Mouse (Mus musculus): ENCODE measurements at regions not wholly inside any gene's neighbourhood (a gene's known extent, or its start where the extent isn't known, plus 50 kb on each side); places are given as distances from the start of the nearest gene placed in this dataset.

DNA sequence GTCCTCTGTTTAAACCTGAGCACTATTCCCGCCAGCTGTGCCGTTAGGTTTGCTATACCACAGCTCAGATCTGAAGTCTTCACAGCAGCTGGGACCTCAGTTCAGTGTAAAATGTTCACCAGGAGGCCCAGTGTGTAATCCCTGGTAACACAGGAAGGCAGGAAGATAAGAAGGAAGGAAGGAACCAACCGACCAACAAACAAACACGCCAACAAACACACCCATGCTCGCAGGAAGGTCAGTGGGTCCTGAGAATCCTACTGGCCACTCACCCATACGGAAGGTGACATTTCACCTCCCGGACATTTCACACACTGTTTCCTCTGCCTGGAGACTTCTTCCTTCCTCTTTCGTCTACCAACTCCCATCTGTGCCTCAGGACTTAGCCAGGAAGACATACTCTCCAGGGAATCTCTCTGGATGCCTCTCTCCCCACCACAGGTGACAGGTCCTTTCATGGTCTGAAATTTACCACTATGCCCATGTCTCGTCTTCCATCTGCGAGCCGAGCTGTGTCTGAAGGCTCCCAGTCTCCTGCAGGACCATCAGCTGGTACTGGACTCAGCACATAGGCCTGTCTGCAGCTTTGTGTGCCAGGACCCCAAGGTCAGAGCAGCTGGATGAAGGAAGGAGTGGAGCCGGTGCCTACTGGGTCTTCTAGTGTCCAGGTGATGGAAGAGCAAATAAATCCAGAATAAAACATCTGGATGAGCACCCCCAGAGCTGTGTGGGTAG is 61.1 kb upstream of the Xpa start:
- no peak overlapping the region for H3K27ac ChIP-seq (replicated peaks)
- no peak overlapping the region for H3K4me2 ChIP-seq
- H3K9me3 ChIP-seq, result no peaks in the 10 kb centered on the region
- no peaks in the 10 kb centered on the region for H3K27me3 ChIP-seq
- H3K4me3 ChIP-seq, result no peak overlapping the region
- no peaks in the 10 kb centered on the region for H3K36me3 ChIP-seq
- no peak for ATAC-seq (ENCODE audit: low read depth)
- 78% methylated on average over 12 of the region's 12 CpGs for WGBS
- no peak overlapping the region for H3K9ac ChIP-seq
- H3K4me1 ChIP-seq (replicated peaks), result no peaks in the 10 kb centered on the region

DNA sequence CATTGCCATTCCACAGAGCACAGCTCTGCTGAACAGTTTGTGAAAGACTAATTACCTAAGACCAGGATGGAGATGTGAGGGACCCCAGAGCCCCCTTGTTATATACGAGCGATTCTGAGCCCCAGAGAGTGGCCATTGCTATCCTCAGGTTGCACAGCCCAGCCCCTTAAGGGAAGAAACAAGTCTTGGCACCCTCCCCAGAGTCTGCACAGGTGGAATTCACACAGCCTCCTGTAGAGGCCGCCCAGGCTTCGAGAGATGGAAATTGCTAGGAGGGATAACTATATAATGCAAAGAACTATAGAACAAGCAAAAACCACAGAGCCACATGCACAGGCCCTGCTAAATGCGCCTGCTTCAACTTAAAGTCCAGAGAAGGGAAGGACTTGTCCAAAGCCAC is 62.7 kb upstream of the Xpa start:
- 79% methylated on average over 5 of the region's 5 CpGs for WGBS
- Histone ChIP-seq H3K27ac (replicated peaks) (no peak overlapping the region), H3K4me2 (no peak overlapping the region), H3K9me3 (no peaks in the 10 kb centered on the region), H3K9ac (no peak overlapping the region), H3K4me3 (no peak overlapping the region), H3K27me3 (no peaks in the 10 kb centered on the region), H3K36me3 (no peaks in the 10 kb centered on the region), H3K4me1 (replicated peaks) (no peaks in the 10 kb centered on the region)
- ATAC-seq (ENCODE audit: low read depth), result no peak

DNA sequence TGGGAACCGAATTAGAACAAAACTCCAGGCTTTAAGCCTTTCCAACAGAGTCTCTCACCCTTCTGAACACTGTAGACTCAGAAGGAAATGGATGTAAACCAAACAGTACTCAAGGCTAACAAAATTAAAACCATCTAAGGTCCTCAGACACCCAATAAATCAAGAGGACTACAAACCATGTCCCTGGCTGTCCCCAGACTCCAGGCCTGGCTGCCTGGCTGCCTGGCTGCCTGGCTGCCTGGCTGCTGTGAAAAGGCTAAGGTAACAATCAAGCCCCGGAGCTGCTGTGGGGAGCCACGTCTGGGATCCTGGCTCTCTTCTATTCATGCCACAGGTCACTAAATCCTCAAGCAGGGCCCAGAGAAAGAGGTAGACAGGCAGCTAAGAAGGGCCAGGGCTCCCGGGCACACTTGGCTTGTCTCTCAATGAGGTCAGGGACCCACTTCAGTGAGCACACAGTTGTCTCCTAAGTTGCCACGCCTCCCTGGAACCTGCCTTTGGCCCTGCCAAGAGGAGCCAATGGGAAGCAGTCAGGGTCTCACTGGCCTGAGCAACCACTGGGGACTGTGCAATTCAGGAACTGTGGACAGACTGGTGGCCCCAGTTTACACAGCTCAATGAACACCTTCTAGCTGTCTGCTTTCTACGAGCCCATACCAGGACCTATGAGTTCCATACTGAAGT is 72.6 kb upstream of the Xpa start:
- H3K27ac ChIP-seq (replicated peaks), result no peak overlapping the region
- peaks cover 9% of the 10 kb centered on the region for H3K27me3 ChIP-seq
- no peaks in the 10 kb centered on the region for H3K9me3 ChIP-seq
- ATAC-seq (ENCODE audit: low read depth), result no peak
- no peak overlapping the region for H3K9ac ChIP-seq
- no peak overlapping the region for H3K4me2 ChIP-seq
- H3K4me3 ChIP-seq, result no peak overlapping the region
- 0 out of 2 replicates have a peak, but pooled peaks cover 11% of the 10 kb centered on the region for H3K4me1 ChIP-seq (replicated peaks)
- H3K36me3 ChIP-seq, result no peaks in the 10 kb centered on the region
- WGBS, result 51% methylated on average over 6 of the region's 6 CpGs

DNA sequence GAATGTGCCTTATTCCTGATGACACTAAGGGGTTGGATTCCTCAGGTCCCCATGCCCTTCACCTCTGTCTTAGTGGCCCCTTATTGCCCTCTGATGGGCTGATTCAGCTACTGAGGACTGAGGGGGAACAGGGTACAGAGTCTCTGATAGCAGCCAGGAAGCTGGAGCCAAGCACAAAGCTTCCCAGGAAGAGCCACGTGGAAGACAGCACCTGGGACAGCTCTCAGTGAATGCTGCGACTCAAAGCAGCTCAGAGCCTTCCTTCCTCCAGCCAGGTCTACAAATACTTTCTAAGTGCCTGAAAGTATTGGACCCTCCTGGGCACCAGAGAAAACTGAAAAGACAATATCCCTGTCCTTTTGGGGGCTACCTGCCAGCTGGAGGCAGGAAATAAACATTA is 72.3 kb upstream of the Foxe1 start:
- Histone ChIP-seq H3K9ac (no peak overlapping the region), H3K9me3 (no peaks in the 10 kb centered on the region), H3K27ac (replicated peaks) (no peak overlapping the region), H3K4me1 (replicated peaks) (0 out of 2 replicates have a peak, but pooled peaks cover 11% of the 10 kb centered on the region), H3K27me3 (peaks cover 9% of the 10 kb centered on the region), H3K36me3 (no peaks in the 10 kb centered on the region), H3K4me2 (no peak overlapping the region), H3K4me3 (no peak overlapping the region)
- WGBS, result 2% methylated on average over 2 of the region's 2 CpGs
- no peak for ATAC-seq (ENCODE audit: low read depth)

DNA sequence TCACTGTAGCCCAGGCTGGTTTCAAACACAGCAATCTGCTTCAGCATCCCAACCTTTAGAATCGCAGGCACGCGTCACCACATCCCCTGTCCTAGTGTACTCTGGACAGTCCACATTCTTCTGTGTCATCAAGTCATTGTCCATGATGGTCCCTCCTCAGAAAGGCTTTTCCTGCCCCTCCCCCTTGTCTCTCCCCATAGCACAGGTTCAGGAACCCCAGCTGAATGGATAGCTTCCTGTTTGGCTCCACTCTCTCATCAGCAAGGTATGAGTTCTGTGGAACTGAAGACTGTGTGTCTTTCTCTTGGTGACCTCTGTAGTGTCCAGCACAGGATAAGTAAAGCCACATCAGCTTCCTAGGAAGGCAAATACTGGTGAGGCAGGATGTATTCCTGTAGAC is 67.6 kb upstream of the Foxe1 start:
- Histone ChIP-seq H3K4me3 (no peak overlapping the region), H3K4me2 (no peak overlapping the region), H3K36me3 (no peaks in the 10 kb centered on the region), H3K27ac (replicated peaks) (no peak overlapping the region), H3K27me3 (no peaks in the 10 kb centered on the region; the same call in 1 of the 2 replicates), H3K9me3 (no peaks in the 10 kb centered on the region), H3K9ac (no peak overlapping the region), H3K4me1 (replicated peaks) (peaks cover 18% of the 10 kb centered on the region; the same call in 1 of the 2 replicates)
- 85% methylated on average over 3 of the region's 3 CpGs for WGBS
- no peak for ATAC-seq (ENCODE audit: low read depth)

DNA sequence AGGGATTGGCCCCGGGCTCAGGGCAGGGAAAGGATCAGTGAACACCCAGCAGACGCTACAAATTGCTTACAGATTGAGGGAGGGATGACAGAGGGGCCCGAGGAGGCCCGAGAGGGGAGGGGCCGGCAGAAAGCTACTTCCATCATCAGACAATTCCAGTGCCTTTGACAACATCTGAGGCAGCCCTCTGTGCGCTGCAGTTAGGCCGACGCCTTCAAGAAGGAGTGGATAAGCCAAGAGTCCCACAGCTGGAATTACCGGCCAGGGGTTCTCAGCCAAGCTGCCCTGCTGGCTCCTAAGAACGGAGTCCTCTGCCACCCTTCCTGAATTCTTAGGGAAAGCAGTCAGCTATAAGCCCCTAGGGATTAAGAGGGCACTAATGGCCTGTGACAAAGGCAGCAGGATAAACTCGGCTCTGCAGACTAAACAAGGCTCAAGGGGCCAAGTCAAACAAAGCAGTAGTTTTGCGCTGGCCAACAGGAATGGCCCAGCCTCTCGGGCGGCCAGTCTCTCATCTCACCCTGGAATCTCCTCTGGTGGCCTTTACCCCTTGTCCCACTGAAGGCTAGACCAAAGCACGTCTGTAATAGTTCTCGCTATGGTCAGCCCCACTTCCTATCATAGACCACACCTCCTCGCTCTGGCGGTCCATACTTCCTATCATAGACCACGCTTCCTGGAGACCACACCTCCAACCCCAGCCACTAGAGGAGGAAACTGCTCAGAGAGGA is 66.4 kb upstream of the Foxe1 start:
- H3K27me3 ChIP-seq, result no peaks in the 10 kb centered on the region
- no peak overlapping the region for H3K27ac ChIP-seq (replicated peaks)
- H3K9me3 ChIP-seq, result no peaks in the 10 kb centered on the region
- H3K4me2 ChIP-seq, result peak overlapping the region; percentile 6; the same call in 1 of the 2 replicates
- no peak overlapping the region for H3K9ac ChIP-seq
- 21% methylated on average over 19 of the region's 19 CpGs for WGBS
- H3K4me1 ChIP-seq (replicated peaks), result peaks cover 11% of the 10 kb centered on the region; the same call in 1 of the 2 replicates
- no peaks in the 10 kb centered on the region for H3K36me3 ChIP-seq
- no peak for ATAC-seq (ENCODE audit: low read depth)
- no peak overlapping the region for H3K4me3 ChIP-seq

DNA sequence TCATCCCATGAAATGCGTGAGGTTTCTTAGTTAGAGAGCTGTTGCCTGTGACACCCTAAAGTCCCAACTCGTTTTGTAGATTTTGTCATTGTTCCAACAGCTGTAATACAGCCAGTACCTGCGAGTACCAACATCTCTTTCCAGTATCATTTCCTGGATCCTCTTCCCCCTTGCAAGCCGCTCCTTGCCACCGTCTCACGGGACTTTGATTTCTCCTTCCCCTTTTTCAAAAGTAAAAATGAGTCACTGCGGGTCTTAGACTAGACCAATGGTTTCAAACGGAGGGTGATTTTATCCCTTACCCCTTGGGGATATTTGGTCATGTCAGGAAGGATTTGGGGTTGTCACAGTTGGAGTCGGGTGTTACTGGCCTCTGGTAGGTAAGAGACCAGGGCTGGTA is 56.5 kb upstream of the Foxe1 start:
- no peak for ATAC-seq (ENCODE audit: low read depth)
- Histone ChIP-seq H3K27me3 (no peaks in the 10 kb centered on the region), H3K9ac (no peak overlapping the region), H3K36me3 (no peaks in the 10 kb centered on the region), H3K9me3 (peaks cover 5% of the 10 kb centered on the region; the same call in 1 of the 2 replicates), H3K27ac (replicated peaks) (no peak overlapping the region), H3K4me3 (no peak overlapping the region), H3K4me1 (replicated peaks) (no peaks in the 10 kb centered on the region), H3K4me2 (no peak overlapping the region)
- WGBS, result 92% methylated on average over 9 of the region's 9 CpGs

DNA sequence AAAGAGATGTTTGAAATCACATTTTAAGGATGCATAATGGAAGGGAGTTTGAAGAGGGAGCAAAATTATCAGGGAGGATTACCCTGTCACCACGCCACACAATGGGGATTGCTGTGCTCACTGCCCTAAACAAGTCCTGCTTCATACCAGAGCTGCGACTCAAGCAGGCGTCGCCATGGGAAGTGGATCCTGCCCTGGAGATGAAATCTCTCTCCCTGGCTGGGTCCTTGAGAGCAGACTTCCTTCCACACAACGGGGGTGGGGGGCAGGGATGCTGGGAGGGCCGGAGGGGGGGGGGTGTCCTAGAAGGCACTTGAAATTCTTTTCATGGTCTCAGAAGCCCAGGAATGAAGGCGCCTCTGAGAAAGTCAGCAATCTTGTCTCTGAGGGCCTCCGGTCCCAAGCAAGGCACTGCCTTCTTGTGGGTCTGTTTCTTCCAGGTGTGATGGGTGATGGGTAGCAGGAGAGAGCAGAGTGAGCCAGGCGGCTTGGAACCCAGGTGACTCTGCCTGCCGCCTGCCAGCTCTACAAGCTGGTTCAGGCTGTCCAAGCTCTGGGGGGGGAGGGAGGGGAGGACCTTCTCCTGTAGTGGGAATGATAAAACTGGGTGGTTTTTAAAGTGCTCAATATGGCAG is 51.7 kb upstream of the Foxe1 start:
- ATAC-seq (ENCODE audit: low read depth), result no peak
- no peaks in the 10 kb centered on the region for H3K36me3 ChIP-seq
- 48% methylated on average over 10 of the region's 10 CpGs for WGBS
- no peak overlapping the region for H3K4me3 ChIP-seq
- H3K27ac ChIP-seq (replicated peaks), result no peak overlapping the region
- H3K4me2 ChIP-seq, result no peak overlapping the region
- peaks cover 5% of the 10 kb centered on the region; the same call in 1 of the 2 replicates for H3K9me3 ChIP-seq
- no peaks in the 10 kb centered on the region for H3K4me1 ChIP-seq (replicated peaks)
- no peak overlapping the region for H3K9ac ChIP-seq
- no peaks in the 10 kb centered on the region for H3K27me3 ChIP-seq
